Mouse (Mus musculus): ENCODE results near the gene Prickle2. TPM values are rescaled to one million over a fixed set of nuclear protein-coding genes. Genes with fewer than 3 reads are reported as not detected.

The Prickle2 gene
- polyA plus RNA-seq, 1 experiment from 2014 or later = 7.4 TPM

DNA sequence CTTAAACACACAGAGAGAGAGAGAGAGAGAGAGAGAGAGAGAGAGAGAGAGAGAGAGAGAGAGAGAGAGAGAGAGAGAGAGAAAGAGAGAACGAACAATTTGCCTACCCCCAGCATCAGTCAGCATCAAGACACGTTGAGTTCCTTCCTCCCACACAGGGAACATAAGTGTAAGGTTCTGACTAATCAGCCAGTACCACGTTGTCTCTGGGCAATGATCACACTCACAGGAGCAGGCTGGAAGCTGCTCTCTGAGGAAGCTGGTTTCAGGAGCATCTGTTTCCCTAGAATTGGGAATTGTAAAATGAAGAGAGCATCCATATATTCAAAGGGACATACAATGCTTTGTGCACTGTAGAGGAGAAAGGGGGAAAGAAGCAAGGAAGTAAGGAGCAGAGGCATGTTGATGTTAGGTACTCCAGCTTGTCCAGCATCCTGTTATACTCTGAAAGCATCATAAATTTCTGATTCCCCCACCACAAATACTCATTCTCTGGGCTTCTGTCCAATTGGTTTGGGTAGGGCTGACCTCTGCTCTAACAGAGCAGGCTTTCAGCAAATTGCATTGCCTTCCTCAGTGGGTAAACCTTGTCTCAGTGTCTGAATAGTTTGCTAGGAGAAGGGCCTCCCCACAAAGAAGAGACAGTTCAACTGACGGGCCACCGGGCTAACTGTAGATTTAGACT is 116.4 kb downstream of the Prickle2 start:
- Histone ChIP-seq H3K9ac (ENCODE audit: low read depth, low read length) (no peak overlapping the region), H3K27me3 (ENCODE audit: control insufficient read depth, insufficient read depth, low read length) (no peaks in the 10 kb centered on the region), H3K36me3 (ENCODE audit: control insufficient read depth, insufficient read depth, low read length) (no peaks in the 10 kb centered on the region), H3K9me3 (ENCODE audit: control insufficient read depth, low read length) (no peaks in the 10 kb centered on the region), H3K4me1 (ENCODE audit: control insufficient read depth, insufficient read depth, low read length) (no peaks in the 10 kb centered on the region), H3K4me2 (replicated peaks; ENCODE audit: low read depth, low read length) (no peak overlapping the region), H3K27ac (ENCODE audit: low read depth, low read length) (no peak overlapping the region), H3K4me3 (ENCODE audit: low read length) (no peak overlapping the region)
- no peak for ATAC-seq (ENCODE audit: low FRiP score, low TSS enrichment)
- WGBS = 47% methylated on average over 5 of the region's 5 CpGs

DNA sequence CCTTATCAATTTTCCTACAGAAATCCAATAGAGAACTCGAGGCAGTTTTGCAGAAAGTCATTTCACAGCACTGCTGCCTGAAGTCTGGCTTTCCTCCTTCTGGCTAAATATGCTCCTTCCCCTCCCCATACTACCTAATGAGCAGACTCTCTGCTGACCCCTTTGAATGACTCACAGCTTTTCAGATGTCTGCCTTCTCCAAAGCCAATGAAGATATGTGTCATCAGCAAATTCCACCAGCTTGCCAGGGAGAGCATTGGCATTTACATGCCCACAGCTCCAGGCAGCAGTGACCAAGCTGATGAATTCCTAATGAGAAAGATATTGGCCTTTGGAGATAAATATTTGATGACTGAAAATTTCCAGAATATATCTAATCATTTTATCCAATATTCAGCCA is 121.9 kb downstream of the Prickle2 start:
- Histone ChIP-seq H3K4me1 (ENCODE audit: control insufficient read depth, insufficient read depth, low read length) (no peaks in the 10 kb centered on the region), H3K27ac (ENCODE audit: low read depth, low read length) (no peak overlapping the region), H3K36me3 (ENCODE audit: control insufficient read depth, insufficient read depth, low read length) (no peaks in the 10 kb centered on the region), H3K27me3 (ENCODE audit: control insufficient read depth, insufficient read depth, low read length) (no peaks in the 10 kb centered on the region), H3K9ac (ENCODE audit: low read depth, low read length) (no peak overlapping the region), H3K9me3 (ENCODE audit: control insufficient read depth, low read length) (no peaks in the 10 kb centered on the region), H3K4me3 (ENCODE audit: low read length) (no peak overlapping the region), H3K4me2 (replicated peaks; ENCODE audit: low read depth, low read length) (no peak overlapping the region)
- 83% methylated on average over 1 of the region's 1 CpGs for WGBS
- ATAC-seq (ENCODE audit: low FRiP score, low TSS enrichment) = no peak

DNA sequence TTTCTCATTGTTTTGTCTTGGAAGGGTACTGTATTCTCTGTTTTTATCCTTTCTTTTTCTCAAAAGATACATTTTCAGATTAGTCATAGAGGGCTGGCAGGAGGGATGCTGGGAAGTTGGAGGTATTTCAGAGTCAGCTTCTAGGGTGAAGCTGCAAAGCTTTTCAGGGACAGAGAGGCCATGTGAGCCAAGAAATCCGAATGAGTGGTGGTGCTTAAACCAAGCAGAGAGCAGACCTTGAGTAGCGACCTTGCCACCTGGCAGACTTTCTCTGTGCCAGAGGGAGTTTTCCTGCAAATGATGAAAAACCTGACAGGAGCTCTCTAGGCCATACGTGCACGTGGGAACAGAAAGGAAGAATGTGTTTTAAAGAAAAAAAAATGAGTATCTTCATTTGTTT is 130.7 kb downstream of the Prickle2 start:
- no peak for ATAC-seq (ENCODE audit: low FRiP score, low TSS enrichment)
- Histone ChIP-seq H3K27me3 (ENCODE audit: control insufficient read depth, insufficient read depth, low read length) (no peaks in the 10 kb centered on the region), H3K36me3 (ENCODE audit: control insufficient read depth, insufficient read depth, low read length) (no peaks in the 10 kb centered on the region), H3K4me2 (replicated peaks; ENCODE audit: low read depth, low read length) (no peak overlapping the region), H3K27ac (ENCODE audit: low read depth, low read length) (no peak overlapping the region), H3K4me3 (ENCODE audit: low read length) (no peak overlapping the region), H3K9me3 (ENCODE audit: control insufficient read depth, low read length) (no peaks in the 10 kb centered on the region), H3K9ac (ENCODE audit: low read depth, low read length) (no peak overlapping the region), H3K4me1 (ENCODE audit: control insufficient read depth, insufficient read depth, low read length) (no peaks in the 10 kb centered on the region)
- WGBS = 56% methylated on average over 4 of the region's 4 CpGs

DNA sequence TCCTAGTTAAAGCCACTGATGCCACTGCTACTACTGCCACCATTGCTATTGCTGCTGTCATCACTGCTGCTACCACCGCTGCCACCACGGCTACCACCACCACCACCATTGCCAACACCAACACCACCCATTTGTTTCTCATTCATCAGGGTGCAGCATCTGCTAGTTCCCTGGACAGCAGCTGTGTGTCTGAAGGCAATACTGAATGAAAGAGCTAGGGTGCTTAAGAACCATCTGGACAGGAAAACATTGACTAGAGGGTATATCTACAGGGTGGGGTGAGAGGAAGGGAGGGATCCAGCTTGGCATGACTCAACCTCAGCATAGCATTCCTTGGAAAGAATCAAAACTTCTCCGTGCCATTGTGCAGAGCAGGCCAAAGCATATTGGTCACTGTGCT is 133.8 kb downstream of the Prickle2 start:
- no peak for ATAC-seq (ENCODE audit: low FRiP score, low TSS enrichment)
- WGBS = 80% methylated on average over 3 of the region's 3 CpGs

DNA sequence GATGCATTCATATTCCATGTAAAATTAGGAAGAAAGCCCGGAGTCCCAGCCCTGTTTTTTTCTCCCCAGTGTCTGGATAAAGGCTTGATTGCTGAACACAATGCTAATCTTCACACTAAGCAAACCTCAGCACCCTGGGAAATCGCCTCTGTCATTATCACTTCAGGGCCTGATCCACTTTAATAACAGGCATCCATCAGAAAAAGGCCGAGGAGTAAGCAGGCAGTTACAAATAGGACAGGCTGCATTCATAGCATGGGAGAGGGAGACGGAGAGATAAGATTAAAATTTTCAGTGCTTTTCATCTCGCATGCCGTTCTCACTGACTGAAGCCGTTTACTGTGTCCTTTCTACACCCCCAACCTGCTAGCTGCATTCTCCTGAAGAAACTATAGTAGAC is 135.9 kb downstream of the Prickle2 start:
- Histone ChIP-seq H3K36me3 (ENCODE audit: control insufficient read depth, insufficient read depth, low read length) (no peaks in the 10 kb centered on the region), H3K4me1 (ENCODE audit: control insufficient read depth, insufficient read depth, low read length) (no peaks in the 10 kb centered on the region), H3K27ac (ENCODE audit: low read depth, low read length) (no peak overlapping the region), H3K27me3 (ENCODE audit: control insufficient read depth, insufficient read depth, low read length) (no peaks in the 10 kb centered on the region), H3K4me2 (replicated peaks; ENCODE audit: low read depth, low read length) (no peak overlapping the region), H3K4me3 (ENCODE audit: low read length) (no peak overlapping the region), H3K9ac (ENCODE audit: low read depth, low read length) (no peak overlapping the region), H3K9me3 (ENCODE audit: control insufficient read depth, low read length) (no peaks in the 10 kb centered on the region)
- 62% methylated on average over 7 of the region's 7 CpGs for WGBS
- ATAC-seq (ENCODE audit: low FRiP score, low TSS enrichment) = no peak

More for the DNA sequence above, 133.8 kb downstream of the Prickle2 start:
- H3K36me3 ChIP-seq (ENCODE audit: control insufficient read depth, insufficient read depth, low read length) = no peaks in the 10 kb centered on the region
- no peaks in the 10 kb centered on the region for H3K9me3 ChIP-seq (ENCODE audit: control insufficient read depth, low read length)
- H3K4me2 ChIP-seq (replicated peaks; ENCODE audit: low read depth, low read length) = no peak overlapping the region
- H3K4me3 ChIP-seq (ENCODE audit: low read length) = no peak overlapping the region
- no peaks in the 10 kb centered on the region for H3K4me1 ChIP-seq (ENCODE audit: control insufficient read depth, insufficient read depth, low read length)
- H3K27me3 ChIP-seq (ENCODE audit: control insufficient read depth, insufficient read depth, low read length) = no peaks in the 10 kb centered on the region
- H3K9ac ChIP-seq (ENCODE audit: low read depth, low read length) = no peak overlapping the region
- H3K27ac ChIP-seq (ENCODE audit: low read depth, low read length) = no peak overlapping the region

DNA sequence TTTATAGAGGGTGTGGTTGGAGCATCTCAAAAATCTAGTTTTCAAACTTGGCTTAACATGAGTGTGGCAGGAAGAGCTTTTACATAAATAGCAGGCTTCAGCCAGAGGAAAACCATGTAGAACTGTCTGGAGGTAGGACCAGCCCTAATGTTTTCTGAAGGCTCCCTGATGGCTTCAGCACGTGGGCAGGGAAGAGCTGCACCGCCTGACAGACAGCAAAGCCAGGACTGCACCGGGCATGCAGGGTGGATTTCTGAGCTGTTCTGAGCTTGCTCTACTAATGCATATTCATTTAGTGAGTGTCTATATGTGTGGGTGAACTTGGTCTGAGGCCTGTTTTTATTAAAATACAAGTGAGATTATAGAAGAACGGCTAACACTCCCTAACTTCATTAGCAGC is 136.7 kb downstream of the Prickle2 start:
- no peak for ATAC-seq (ENCODE audit: low FRiP score, low TSS enrichment)
- H3K4me3 ChIP-seq (ENCODE audit: low read length) = no peak overlapping the region
- H3K9ac ChIP-seq (ENCODE audit: low read depth, low read length) = no peak overlapping the region
- no peak overlapping the region for H3K27ac ChIP-seq (ENCODE audit: low read depth, low read length)
- no peaks in the 10 kb centered on the region for H3K36me3 ChIP-seq (ENCODE audit: control insufficient read depth, insufficient read depth, low read length)
- H3K9me3 ChIP-seq (ENCODE audit: control insufficient read depth, low read length) = no peaks in the 10 kb centered on the region
- WGBS = 43% methylated on average over 4 of the region's 4 CpGs
- H3K4me2 ChIP-seq (replicated peaks; ENCODE audit: low read depth, low read length) = no peak overlapping the region
- no peaks in the 10 kb centered on the region for H3K27me3 ChIP-seq (ENCODE audit: control insufficient read depth, insufficient read depth, low read length)
- H3K4me1 ChIP-seq (ENCODE audit: control insufficient read depth, insufficient read depth, low read length) = no peaks in the 10 kb centered on the region

DNA sequence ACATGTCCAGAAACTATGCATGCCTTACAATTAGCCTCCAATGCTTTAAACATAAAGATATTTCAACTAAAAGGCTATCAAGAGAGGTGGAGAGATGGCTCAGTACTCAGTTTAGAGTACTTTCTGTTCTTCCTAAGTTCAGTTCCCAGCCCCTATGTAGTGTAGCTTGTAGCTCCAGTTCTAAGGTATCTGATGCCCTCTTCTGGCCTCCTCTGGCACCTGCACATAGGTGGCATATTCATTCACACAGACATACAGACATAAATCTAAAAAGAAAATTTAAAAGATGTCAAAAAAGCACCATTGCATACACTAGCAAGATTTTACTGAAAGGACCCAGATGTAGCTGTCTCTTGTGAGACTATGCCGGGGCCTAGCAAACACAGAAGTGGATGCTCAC is 146.7 kb downstream of the Prickle2 start:
- Histone ChIP-seq H3K9ac (ENCODE audit: low read depth, low read length) (no peak overlapping the region), H3K4me3 (ENCODE audit: low read length) (no peak overlapping the region), H3K4me1 (ENCODE audit: control insufficient read depth, insufficient read depth, low read length) (no peaks in the 10 kb centered on the region), H3K27me3 (ENCODE audit: control insufficient read depth, insufficient read depth, low read length) (no peaks in the 10 kb centered on the region), H3K36me3 (ENCODE audit: control insufficient read depth, insufficient read depth, low read length) (no peaks in the 10 kb centered on the region), H3K9me3 (ENCODE audit: control insufficient read depth, low read length) (no peaks in the 10 kb centered on the region), H3K4me2 (replicated peaks; ENCODE audit: low read depth, low read length) (no peak overlapping the region), H3K27ac (ENCODE audit: low read depth, low read length) (no peak overlapping the region)
- 100% methylated on average over 1 of the region's 1 CpGs for WGBS
- ATAC-seq (ENCODE audit: low FRiP score, low TSS enrichment) = no peak

DNA sequence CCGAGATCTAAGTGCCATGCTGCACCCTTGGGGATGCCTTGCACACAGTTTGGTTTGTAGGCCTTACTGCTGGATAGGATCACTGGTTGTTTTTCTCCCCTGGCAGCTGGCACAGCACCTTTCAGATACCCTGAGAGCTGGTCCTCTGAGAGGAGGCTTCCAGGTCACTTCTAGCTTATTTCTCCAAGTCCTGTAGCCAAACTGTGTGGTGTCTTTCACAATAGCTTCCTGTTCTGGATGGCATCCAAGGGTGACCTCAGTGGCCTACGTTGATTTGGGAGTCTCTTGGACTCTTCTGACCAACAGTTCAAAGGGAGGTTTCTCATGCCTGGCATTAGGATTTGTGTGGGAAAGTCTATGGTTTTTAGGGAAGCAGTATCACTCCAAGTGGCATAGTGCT is 150.3 kb downstream of the Prickle2 start:
- H3K36me3 ChIP-seq (ENCODE audit: control insufficient read depth, insufficient read depth, low read length) = no peaks in the 10 kb centered on the region
- no peak for ATAC-seq (ENCODE audit: low FRiP score, low TSS enrichment)
- no peak overlapping the region for H3K9ac ChIP-seq (ENCODE audit: low read depth, low read length)
- no peaks in the 10 kb centered on the region for H3K4me1 ChIP-seq (ENCODE audit: control insufficient read depth, insufficient read depth, low read length)
- no peaks in the 10 kb centered on the region for H3K27me3 ChIP-seq (ENCODE audit: control insufficient read depth, insufficient read depth, low read length)
- H3K9me3 ChIP-seq (ENCODE audit: control insufficient read depth, low read length) = no peaks in the 10 kb centered on the region
- H3K4me3 ChIP-seq (ENCODE audit: low read length) = no peak overlapping the region
- WGBS = 77% methylated on average over 2 of the region's 2 CpGs
- H3K4me2 ChIP-seq (replicated peaks; ENCODE audit: low read depth, low read length) = no peak overlapping the region
- H3K27ac ChIP-seq (ENCODE audit: low read depth, low read length) = no peak overlapping the region

DNA sequence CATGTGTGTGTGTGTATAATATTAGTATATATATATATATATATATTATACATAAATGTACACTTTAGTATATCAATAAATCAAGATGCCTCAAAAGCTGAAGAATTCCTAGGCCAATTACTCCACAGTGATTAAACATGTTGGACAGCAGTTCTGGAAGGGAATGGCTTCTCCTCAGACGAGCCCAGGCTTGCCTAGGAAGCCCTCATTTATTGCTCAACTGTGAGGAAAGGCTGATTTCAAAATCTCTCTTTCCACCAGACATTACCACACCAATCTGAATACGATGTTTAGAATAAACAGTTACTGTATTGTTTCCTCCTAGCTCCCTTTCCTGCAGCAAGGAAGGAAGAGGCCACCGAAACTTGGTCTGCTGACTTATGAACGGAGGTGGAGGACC is 152.9 kb downstream of the Prickle2 start:
- Histone ChIP-seq H3K36me3 (ENCODE audit: control insufficient read depth, insufficient read depth, low read length) (no peaks in the 10 kb centered on the region), H3K9ac (ENCODE audit: low read depth, low read length) (no peak overlapping the region), H3K27ac (ENCODE audit: low read depth, low read length) (no peak overlapping the region), H3K4me2 (replicated peaks; ENCODE audit: low read depth, low read length) (no peak overlapping the region), H3K4me1 (ENCODE audit: control insufficient read depth, insufficient read depth, low read length) (no peaks in the 10 kb centered on the region), H3K9me3 (ENCODE audit: control insufficient read depth, low read length) (no peaks in the 10 kb centered on the region), H3K4me3 (ENCODE audit: low read length) (no peak overlapping the region), H3K27me3 (ENCODE audit: control insufficient read depth, insufficient read depth, low read length) (no peaks in the 10 kb centered on the region)
- ATAC-seq (ENCODE audit: low FRiP score, low TSS enrichment) = no peak
- 81% methylated on average over 4 of the region's 4 CpGs for WGBS

Data from kidney, embryonic 14.5 days (tissue).